Mouse (Mus musculus) layer of hippocampus, postnatal 10 days (tissue): ENCODE results near the gene Igflr1. TPM values are rescaled to one million over a fixed set of nuclear protein-coding genes. Genes with fewer than 3 reads are reported as not detected.
A peak's percentile ranks its signal among the peaks of the same experiment; 100 is the strongest.

Source experiments
- DNase-seq, 2 experiments: peaks; one replicate each; pipeline ENCODE4 v3.0.0; 2021; ENCODE audit warnings: low spot score in 2 of 2
- total RNA-seq, 2 experiments: library from RNA; stranded (reverse); gene quantifications; 2 replicates each; pipeline ENCODE4 v1.2.3; 2021

The Igflr1 gene
- total RNA-seq, 2 experiments from 2014 or later = 2.4 to 2.8 TPM

GRCm38 (mm10) chr7:30553021-30553589, 12.1 kb upstream of the Igflr1 start:
- peak; percentile 37 to 56 for DNase-seq

GRCm38 (mm10) chr7:30553810-30554584, 11.2 kb upstream of the Igflr1 start:
- DNase-seq = no peak

- no peak for DNase-seq
Observed at GRCm38 (mm10) chr7:30556894-30557536, 8.2 kb upstream of the Igflr1 start.

- DNase-seq = no peak
Observed at GRCm38 (mm10) chr7:30557901-30558514, 7.2 kb upstream of the Igflr1 start.

- DNase-seq = no peak
Observed at GRCm38 (mm10) chr7:30558656-30559442, 6.4 kb upstream of the Igflr1 start.

- DNase-seq = peak; percentile 95 to 96
Observed at GRCm38 (mm10) chr7:30559443-30559954, 5.7 kb upstream of the Igflr1 start, which contains the start of gene Lin37. TSS of gene Lin37 (minus strand) at chr7:30559838.

GRCm38 (mm10) chr7:30560296-30560695, 4.9 kb upstream of the Igflr1 start:
- DNase-seq = no peak

- no peak for DNase-seq
Observed at GRCm38 (mm10) chr7:30562526-30563116, 2.6 kb upstream of the Igflr1 start.

- peak; percentile 93 to 96 for DNase-seq
Observed at GRCm38 (mm10) chr7:30563117-30563905, 1.9 kb upstream of the Igflr1 start, which contains the start of the genes U2af1l4, Gm49396 and Psenen. TSS of gene U2af1l4 (plus strand) at chr7:30563301. TSS of gene Gm49396 (plus strand) at chr7:30563344. TSS of gene Psenen (minus strand) at chr7:30563627.

- no peak for DNase-seq
Observed at GRCm38 (mm10) chr7:30563906-30564280, 1.3 kb upstream of the Igflr1 start.

- DNase-seq = no peak
Observed at GRCm38 (mm10) chr7:30566033-30566432, 806 bp downstream of the Igflr1 start.

GRCm38 (mm10) chr7:30567555-30567954, 2.3 kb downstream of the Igflr1 start:
- no peak for DNase-seq

GRCm38 (mm10) chr7:30572389-30572788, 7.2 kb downstream of the Igflr1 start:
- DNase-seq = no peak

GRCm38 (mm10) chr7:30572969-30573368, 7.7 kb downstream of the Igflr1 start:
- DNase-seq = no peak

GRCm38 (mm10) chr7:30579950-30580349, 14.7 kb downstream of the Igflr1 start:
- no peak for DNase-seq

- no peak for DNase-seq
Observed at GRCm38 (mm10) chr7:30581547-30581946, 16.3 kb downstream of the Igflr1 start.

- no peak for DNase-seq
Observed at GRCm38 (mm10) chr7:30584339-30584738, 19.1 kb downstream of the Igflr1 start.

- no peak for DNase-seq
Observed at GRCm38 (mm10) chr7:30585170-30585569, 19.9 kb downstream of the Igflr1 start.

GRCm38 (mm10) chr7:30586455-30587020, 21.3 kb downstream of the Igflr1 start:
- no peak for DNase-seq
